Mouse (Mus musculus) lung, embryonic 14.5 days (tissue): ENCODE results near the gene Nras. TPM values are rescaled to one million over a fixed set of nuclear protein-coding genes. Genes with fewer than 3 reads are reported as not detected.

Experiments
- ATAC-seq: fragments of 200-750 bp; cut with Nextera tagmentation; 2 replicates; pipeline ENCODE4 v1.8.0; 2017; ENCODE audit warnings: mild to moderate bottlenecking, moderate TSS enrichment, moderate library complexity; ENCODE audit not compliant: insufficient read depth
- DNase-seq: peaks from one replicate; pipeline ENCODE4 v3.0.0-alpha.2; 2015
- H3K27ac ChIP-seq: fragments of 300-500 bp; sonication (generic); 2 replicates; pipeline ENCODE4 v1.5.1; 2014; ENCODE audit warnings: low read depth, mild to moderate bottlenecking, moderate library complexity
- H3K27me3 ChIP-seq: fragments of 300-500 bp; sonication (generic); 2 replicates; pipeline ENCODE4 v1.6.1; 2014; ENCODE audit warnings: low read length, control low read depth; ENCODE audit not compliant: insufficient read depth
- H3K36me3 ChIP-seq: fragments of 300-500 bp; sonication (generic); 2 replicates; pipeline ENCODE4 v1.6.1; 2014; ENCODE audit warnings: control low read depth; ENCODE audit not compliant: insufficient read depth
- H3K4me1 ChIP-seq: fragments of 300-500 bp; sonication (generic); 2 replicates; pipeline ENCODE4 v1.6.1; 2014; ENCODE audit warnings: antibody characterized with exemption, control low read depth; ENCODE audit not compliant: insufficient read depth
- H3K4me2 ChIP-seq: fragments of 300-500 bp; sonication (generic); 2 replicates; pipeline ENCODE4 v1.6.1; 2014; ENCODE audit warnings: mild to moderate bottlenecking
- H3K4me3 ChIP-seq: fragments of 300-500 bp; sonication (generic); 2 replicates; pipeline ENCODE4 v1.5.1; 2014; ENCODE audit warnings: low read depth, low read length
- H3K9ac ChIP-seq: fragments of 300-500 bp; sonication (generic); 2 replicates; pipeline ENCODE4 v1.6.1; 2014
- H3K9me3 ChIP-seq: fragments of 300-500 bp; sonication (generic); 2 replicates; pipeline ENCODE4 v1.6.1; 2016; ENCODE audit warnings: low read depth, low read length, control low read depth
- CTCF ChIP-seq: IDR thresholded peaks from 2 replicates; pipeline ENCODE4 v1.5.1; 2016; ENCODE audit warnings: antibody characterized with exemption, low read depth
- WGBS: fragments of 180-500 bp; shearing (Covaris S2); extraction: QIAGEN DNeasy Blood & Tissue Kit; methylation state at CpG from one replicate; pipeline ENCODE4 v1.1.7; 2014; 5-methylcytosine and 5-hydroxymethylcytosine counted together
- polyA plus RNA-seq: library from polyadenylated mRNA; unstranded; fragments of >200 nt; fragmentation: Nextera tagmentation; extraction: Ambion mirVana; gene quantifications from 2 replicates; pipeline ENCODE4 v1.2.1, GENCODE M21; 2014

The Nras gene
- 115 and 117 TPM in 2 replicates for polyA plus RNA-seq

DNA sequence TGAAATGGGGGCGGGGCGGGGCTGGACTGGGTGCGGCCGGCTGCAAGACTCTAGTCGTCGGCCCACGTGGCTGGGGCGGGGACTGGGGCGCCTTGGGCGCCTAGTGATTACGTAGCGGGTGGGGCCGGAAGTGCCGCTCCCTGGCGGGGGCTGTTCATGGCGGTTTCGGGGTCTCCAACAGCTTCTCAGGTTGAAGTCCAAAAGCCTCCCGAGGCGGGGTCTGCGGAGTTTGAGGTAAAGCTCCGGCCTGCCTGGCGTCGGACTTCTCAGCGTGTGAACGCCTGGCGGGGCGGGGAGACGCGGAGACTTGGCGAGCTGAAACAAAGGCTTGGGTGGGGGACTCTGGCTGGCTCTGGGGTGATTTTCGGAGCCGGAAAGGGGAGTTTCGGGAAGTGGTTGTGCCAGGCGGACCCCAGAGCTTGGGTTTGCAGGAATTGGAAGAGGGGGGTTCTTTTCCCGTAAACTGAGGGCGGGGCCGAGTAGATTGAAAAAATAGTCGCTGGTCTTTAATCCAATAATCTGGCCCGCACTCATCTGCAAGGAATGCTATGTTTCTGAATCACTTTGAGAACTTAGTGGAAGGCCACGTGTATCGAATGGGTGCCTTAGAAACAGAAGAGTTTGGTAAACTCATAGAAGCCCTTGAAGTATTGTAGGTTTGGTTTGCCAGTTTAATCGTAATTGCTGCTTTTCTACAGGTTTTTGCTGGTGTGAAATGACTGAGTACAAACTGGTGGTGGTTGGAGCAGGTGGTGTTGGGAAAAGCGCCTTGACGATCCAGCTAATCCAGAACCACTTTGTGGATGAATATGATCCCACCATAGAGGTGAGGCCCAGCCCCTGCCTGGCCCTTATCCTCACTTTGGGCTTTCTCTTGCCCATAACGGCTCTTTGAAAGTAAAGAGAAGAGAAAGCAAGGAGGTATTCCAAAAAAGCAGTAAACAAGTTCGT is at the start of gene Nras:
Gene Nras (plus strand): TSS at position 79 of the 951 bp plus-strand sequence.
- 2% methylated on average over 46 of the region's 46 CpGs for WGBS
- no peaks in the 10 kb centered on the region for H3K9me3 ChIP-seq
- H3K4me3 ChIP-seq: peak within 1 kb of the TSS; percentile 79
- no peak for TF ChIP-seq CTCF
- H3K27me3 ChIP-seq: no peaks in the 10 kb centered on the region
- peak within 1 kb of the TSS; percentile 92 for H3K9ac ChIP-seq
- ATAC-seq (peak; percentile 98), DNase-seq (peak; percentile 97)
- no peaks in the 10 kb centered on the region for H3K4me1 ChIP-seq
- peak within 1 kb of the TSS; percentile 91 for H3K4me2 ChIP-seq
- peak within 1 kb of the TSS; percentile 98 for H3K27ac ChIP-seq
- H3K36me3 ChIP-seq: peaks cover 75% of the 10 kb centered on the region

- Histone ChIP-seq H3K4me2 (no peak overlapping the region), H3K9ac (no peak overlapping the region), H3K36me3 (no peaks in the 10 kb centered on the region), H3K27me3 (no peaks in the 10 kb centered on the region), H3K9me3 (no peaks in the 10 kb centered on the region), H3K27ac (no peak overlapping the region), H3K4me1 (peaks cover 5% of the 10 kb centered on the region), H3K4me3 (no peak overlapping the region)
- ATAC-seq (no peak), DNase-seq (no peak)
- TF ChIP-seq CTCF: no peak
- WGBS: 45% methylated on average over 2 of the region's 2 CpGs
Measured at GRCm38 (mm10) chr3:103017350-103017749, 40.7 kb upstream of the Nras start.

DNA sequence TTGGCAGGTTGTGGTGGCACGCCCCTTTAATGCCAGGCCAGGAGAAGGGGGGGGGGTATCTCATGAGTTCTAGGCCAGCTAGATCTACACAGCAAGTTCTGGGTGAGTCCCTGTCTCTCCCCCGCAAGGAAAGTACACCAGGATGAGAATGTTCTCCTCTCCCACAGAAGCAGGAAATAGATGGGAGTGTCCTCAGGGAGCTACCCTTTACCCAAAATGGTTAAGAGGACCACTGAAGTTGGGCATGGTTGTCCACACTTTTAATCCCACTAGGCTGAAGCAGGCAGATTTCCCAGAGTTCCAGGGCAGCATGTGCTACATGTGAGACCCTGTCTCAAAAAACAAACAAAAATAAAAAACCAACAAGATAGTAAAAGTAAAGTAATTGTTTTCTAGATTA is 38.6 kb upstream of the Nras start:
- H3K27me3 ChIP-seq: no peaks in the 10 kb centered on the region
- H3K4me2 ChIP-seq: peak overlapping the region; percentile 57
- peak overlapping the region; percentile 97; the same call in 1 of the 2 replicates for H3K27ac ChIP-seq
- H3K9ac ChIP-seq: peak overlapping the region; percentile 99; the same call in 1 of the 2 replicates
- DNase-seq (no peak), ATAC-seq (no peak)
- H3K4me1 ChIP-seq: peaks cover 8% of the 10 kb centered on the region
- 81% methylated on average over 2 of the region's 2 CpGs for WGBS
- no peaks in the 10 kb centered on the region for H3K9me3 ChIP-seq
- TF ChIP-seq CTCF: no peak
- no peaks in the 10 kb centered on the region for H3K36me3 ChIP-seq
- no peak overlapping the region; the same call in 1 of the 2 replicates for H3K4me3 ChIP-seq

DNA sequence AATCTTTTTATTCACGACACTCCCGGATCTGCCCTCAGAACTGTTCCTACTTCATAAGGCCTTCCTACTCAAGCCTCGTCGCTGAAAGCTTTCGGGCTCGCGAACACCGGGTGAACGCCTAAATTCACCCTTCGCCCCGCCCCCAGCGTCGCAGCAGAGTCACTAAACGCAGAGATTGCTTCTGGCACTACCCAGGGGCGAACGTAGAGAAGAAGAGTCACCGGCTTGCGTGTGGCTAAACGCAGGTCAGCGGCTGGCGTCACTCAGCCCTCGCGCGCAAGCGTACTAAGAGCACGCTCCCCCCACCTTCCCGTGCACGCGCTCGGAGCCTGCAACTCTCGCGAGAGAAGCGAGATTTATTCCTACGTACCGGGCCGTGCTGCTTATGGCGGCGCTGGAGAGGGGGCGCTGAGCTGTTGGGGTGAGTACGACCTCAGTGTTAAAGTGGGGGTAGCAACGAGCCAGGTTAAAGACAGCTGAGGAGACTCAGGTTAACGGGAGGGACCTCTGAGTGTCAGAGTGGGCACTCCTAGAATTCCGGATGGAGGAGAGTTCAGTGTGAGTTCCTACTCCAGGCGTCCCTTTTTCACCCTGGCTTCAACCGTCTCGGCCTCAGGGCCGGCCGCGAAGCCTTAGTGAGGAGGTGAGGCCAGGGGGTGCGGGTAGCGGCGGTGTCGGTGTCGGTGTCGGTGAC is 37.7 kb upstream of the Nras start, which contains the start of gene Csde1:
Gene Csde1 (plus strand): TSS at position 178 of the 694 bp plus-strand sequence.
- H3K4me3 ChIP-seq: peak within 1 kb of the TSS; percentile 91
- H3K4me1 ChIP-seq: peaks cover 8% of the 10 kb centered on the region
- no peaks in the 10 kb centered on the region for H3K36me3 ChIP-seq
- peak within 1 kb of the TSS; percentile 97 for H3K27ac ChIP-seq
- ATAC-seq: peak; percentile 92
- H3K27me3 ChIP-seq: no peaks in the 10 kb centered on the region
- H3K4me2 ChIP-seq: peak within 1 kb of the TSS; percentile 87
- peak; percentile 99 for DNase-seq
- H3K9me3 ChIP-seq: no peaks in the 10 kb centered on the region
- under 1% methylated on average over 55 of the region's 55 CpGs for WGBS
- peak; percentile 17; the same call in 1 of the 2 replicates for TF ChIP-seq CTCF
- peak within 1 kb of the TSS; percentile 99 for H3K9ac ChIP-seq

DNA sequence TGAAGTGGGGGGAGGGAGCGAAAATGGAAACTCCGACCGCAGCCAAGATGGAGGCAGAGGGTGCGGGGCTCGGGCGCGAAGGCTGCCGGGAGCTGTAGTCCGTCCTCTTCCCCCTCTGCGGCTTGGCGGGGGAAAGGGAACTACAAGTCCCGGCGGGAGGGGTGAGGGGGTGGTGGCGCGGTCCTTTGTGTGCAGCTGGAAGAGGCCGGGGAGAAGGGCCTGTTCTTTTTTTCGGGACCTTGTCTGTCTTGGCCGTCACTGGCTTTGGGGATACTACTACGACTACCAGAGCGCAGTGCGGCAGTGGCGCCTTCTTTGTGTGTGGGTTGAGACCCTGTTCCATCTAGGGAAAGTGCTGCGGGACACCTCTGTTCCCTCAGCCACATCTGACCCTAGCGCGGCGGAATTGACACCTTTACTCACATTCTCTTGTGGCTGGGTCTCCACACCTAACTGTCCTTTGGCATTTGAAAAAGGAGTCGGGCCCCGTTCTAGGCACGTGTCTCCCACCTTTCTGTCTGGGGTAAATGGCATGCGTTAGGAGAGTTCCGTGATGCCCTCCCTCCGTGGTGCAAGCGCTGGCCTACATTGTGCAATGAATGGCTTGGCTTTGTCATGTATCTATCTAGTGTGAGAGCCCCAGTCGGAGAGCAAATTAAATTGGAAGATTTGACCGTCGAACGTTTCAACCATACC is 37.0 kb upstream of the Nras start:
- WGBS: under 1% methylated on average over 37 of the region's 37 CpGs
- H3K36me3 ChIP-seq: 0 out of 2 replicates have a peak, but pooled peaks cover 4% of the 10 kb centered on the region
- peak overlapping the region; percentile 87 for H3K4me2 ChIP-seq
- peaks cover 8% of the 10 kb centered on the region for H3K4me1 ChIP-seq
- ATAC-seq: peak; percentile 95
- no peaks in the 10 kb centered on the region for H3K27me3 ChIP-seq
- H3K9ac ChIP-seq: peak overlapping the region; percentile 99
- DNase-seq: peak; percentile 94
- no peaks in the 10 kb centered on the region for H3K9me3 ChIP-seq
- peak overlapping the region; percentile 97 for H3K27ac ChIP-seq
- H3K4me3 ChIP-seq: peak overlapping the region; percentile 91
- no peak for TF ChIP-seq CTCF

DNA sequence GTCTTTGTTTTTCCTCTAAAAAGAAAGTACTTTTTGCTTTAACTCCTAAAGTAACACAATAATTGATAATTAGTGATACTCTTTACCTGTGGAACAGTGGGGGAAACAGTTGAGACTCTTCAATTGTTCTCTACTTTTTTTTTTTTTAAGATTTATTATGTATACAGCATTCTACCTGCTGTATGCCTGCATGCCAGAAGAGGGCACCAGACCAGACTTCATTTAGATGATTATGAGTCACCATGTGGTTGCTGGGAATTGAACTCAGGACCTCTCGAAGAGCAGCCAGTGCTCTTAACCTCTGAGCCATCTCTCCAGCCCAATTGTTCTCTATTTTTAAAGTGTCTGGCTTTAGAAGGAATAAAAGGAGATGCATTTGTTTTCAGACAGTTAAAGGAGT is 31.9 kb upstream of the Nras start:
- Histone ChIP-seq H3K9me3 (no peaks in the 10 kb centered on the region), H3K36me3 (peaks cover 47% of the 10 kb centered on the region), H3K27me3 (no peaks in the 10 kb centered on the region), H3K27ac (no peak overlapping the region), H3K4me2 (no peak overlapping the region), H3K9ac (no peak overlapping the region), H3K4me1 (peaks cover 8% of the 10 kb centered on the region), H3K4me3 (no peak overlapping the region)
- 89% methylated on average over 1 of the region's 1 CpGs for WGBS
- DNase-seq: peak; percentile 22
- peak; percentile 29; the same call in 1 of the 2 replicates for TF ChIP-seq CTCF
- ATAC-seq: no peak
